Mouse (Mus musculus) lung, postnatal 0 days (tissue): Measurements from ENCODE around the gene Iqgap2. TPM values are rescaled to one million over a fixed set of nuclear protein-coding genes. Genes with fewer than 3 reads are reported as not detected.

ENCODE experiments used
- ATAC-seq: fragments of 200-750 bp; cut with Nextera tagmentation; 2 replicates; pipeline ENCODE4 v1.8.0; 2017; ENCODE audit warnings: moderate library complexity
- DNase-seq: peaks from one replicate; pipeline ENCODE4 v3.0.0-alpha.2; 2016; ENCODE audit warnings: low spot score
- H3K27ac ChIP-seq: fragments of 300-500 bp; sonication (generic); 2 replicates; pipeline ENCODE4 v1.5.1; 2014; ENCODE audit warnings: antibody characterized with exemption, mild to moderate bottlenecking, low read length, mixed read lengths
- H3K27me3 ChIP-seq: fragments of 300-500 bp; sonication (generic); replicated peaks from 2 replicates; pipeline ENCODE4 v1.6.1; 2014; ENCODE audit warnings: low read length, mixed read lengths; ENCODE audit not compliant: insufficient read depth
- H3K36me3 ChIP-seq: fragments of 300-500 bp; sonication (generic); 2 replicates; pipeline ENCODE4 v1.6.1; 2014; ENCODE audit warnings: low read length, mixed read lengths; ENCODE audit not compliant: insufficient read depth
- H3K4me1 ChIP-seq: fragments of 300-500 bp; sonication (generic); 2 replicates; pipeline ENCODE4 v1.6.1; 2014; ENCODE audit warnings: antibody characterized with exemption, low read depth, low read length, mixed read lengths; ENCODE audit not compliant: insufficient read depth
- H3K4me2 ChIP-seq: fragments of 300-500 bp; sonication (generic); replicated peaks from 2 replicates; pipeline ENCODE4 v1.6.1; 2014; ENCODE audit warnings: low read depth, mild to moderate bottlenecking, low read length, moderate library complexity, mixed read lengths
- H3K4me3 ChIP-seq: fragments of 300-500 bp; sonication (generic); 2 replicates; pipeline ENCODE4 v1.5.1; 2014; ENCODE audit warnings: low read depth, low read length
- H3K9ac ChIP-seq: fragments of 300-500 bp; sonication (generic); replicated peaks from 2 replicates; pipeline ENCODE4 v1.6.1; 2014; ENCODE audit warnings: low read depth, mild to moderate bottlenecking
- H3K9me3 ChIP-seq: fragments of 300-500 bp; sonication (generic); 2 replicates; pipeline ENCODE4 v1.6.1; 2016; ENCODE audit warnings: low read length, mixed read lengths
- CTCF ChIP-seq: IDR thresholded peaks from 2 replicates; pipeline ENCODE4 v1.5.1; 2016; ENCODE audit warnings: antibody characterized with exemption, mild to moderate bottlenecking
- EP300 ChIP-seq: IDR thresholded peaks from 2 replicates; pipeline ENCODE4 v1.6.1; 2016; ENCODE audit warnings: antibody characterized with exemption, mild to moderate bottlenecking, control low read depth
- WGBS: fragments of 180-500 bp; shearing (Covaris S2); extraction: QIAGEN DNeasy Blood & Tissue Kit; methylation state at CpG from one replicate; pipeline ENCODE4 v1.1.7; 2014; 5-methylcytosine and 5-hydroxymethylcytosine counted together
- polyA plus RNA-seq: library from polyadenylated mRNA; unstranded; fragments of >200 nt; fragmentation: Nextera tagmentation; extraction: Ambion mirVana; gene quantifications from 2 replicates; pipeline ENCODE4 v1.2.1, GENCODE M21; 2015

Gene Iqgap2
- polyA plus RNA-seq, 1 experiment from 2014 or later, result 2.7 TPM

DNA sequence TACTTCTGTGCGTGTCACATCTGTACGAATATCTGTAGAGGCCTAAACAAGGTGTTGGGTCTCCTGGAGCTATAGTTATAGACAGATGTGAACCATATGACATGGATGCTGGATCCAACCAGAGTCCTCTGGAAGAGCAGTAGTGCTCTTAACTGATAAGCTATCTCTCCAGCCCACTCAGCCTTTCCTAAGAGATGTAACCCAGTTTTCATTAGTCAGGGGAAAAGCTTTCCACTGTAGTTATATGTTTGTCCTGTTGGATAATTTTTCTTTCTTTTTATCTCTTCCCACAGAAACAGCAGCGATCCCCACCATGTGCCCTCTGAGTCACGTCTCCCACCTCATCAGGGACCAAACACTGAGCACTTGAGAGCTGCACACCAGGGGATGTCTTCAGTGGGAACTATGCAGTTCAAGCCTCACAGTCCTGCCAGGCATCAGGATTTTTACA, 212.2 kb downstream of the Iqgap2 start:
- ATAC-seq, result no peak; the same call in 1 of the 2 replicates
- Histone ChIP-seq H3K4me1 (no peaks in the 10 kb centered on the region), H3K27ac (no peak overlapping the region), H3K4me2 (no peak overlapping the region), H3K27me3 (no peaks in the 10 kb centered on the region), H3K4me3 (no peak overlapping the region), H3K36me3 (no peaks in the 10 kb centered on the region), H3K9ac (no peak overlapping the region), H3K9me3 (no peaks in the 10 kb centered on the region)
- no peak for TF ChIP-seq EP300
- no peak for TF ChIP-seq CTCF
- 65% methylated on average over 4 of the region's 4 CpGs for WGBS
- DNase-seq, result no peak

DNA sequence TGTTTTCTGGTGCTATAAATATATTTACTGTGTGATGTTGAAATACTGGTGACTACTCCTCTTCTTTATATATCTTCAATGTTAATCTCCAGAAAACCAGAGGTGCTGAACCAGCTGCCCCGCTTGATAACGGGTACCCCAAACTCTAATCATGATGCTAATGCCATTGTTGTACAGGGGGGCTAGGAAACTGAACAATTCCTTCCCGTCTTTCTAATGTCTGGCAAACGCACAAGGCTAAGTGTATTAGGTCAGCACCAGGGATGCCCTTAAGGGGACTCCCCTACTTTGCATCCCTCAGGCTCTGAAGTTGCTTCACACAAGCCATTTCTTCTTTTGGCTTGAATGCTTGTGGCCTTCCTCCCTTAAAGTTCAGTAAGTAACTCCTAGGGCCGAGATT, 212.6 kb downstream of the Iqgap2 start:
- whole genome bisulfite sequencing, result 88% methylated on average over 5 of the region's 5 CpGs
- DNase-seq, result no peak
- TF ChIP-seq CTCF (no peak), EP300 (no peak)

GRCm38 (mm10) chr13:95672372-95672771, 219.3 kb downstream of the Iqgap2 start:
- ATAC-seq (no peak), DNase-seq (no peak)
- no peak overlapping the region for H3K9ac ChIP-seq
- 78% methylated on average over 7 of the region's 7 CpGs for WGBS
- no peak overlapping the region for H3K27ac ChIP-seq
- TF ChIP-seq EP300 (no peak), CTCF (no peak)
- H3K36me3 ChIP-seq, result no peaks in the 10 kb centered on the region
- H3K4me2 ChIP-seq, result no peak overlapping the region
- no peaks in the 10 kb centered on the region for H3K27me3 ChIP-seq
- H3K9me3 ChIP-seq, result no peaks in the 10 kb centered on the region
- no peaks in the 10 kb centered on the region for H3K4me1 ChIP-seq
- H3K4me3 ChIP-seq, result no peak overlapping the region

More for the DNA sequence above, 212.6 kb downstream of the Iqgap2 start:
- Histone ChIP-seq H3K4me3 (no peak overlapping the region), H3K9ac (no peak overlapping the region), H3K27ac (no peak overlapping the region), H3K27me3 (no peaks in the 10 kb centered on the region), H3K36me3 (no peaks in the 10 kb centered on the region), H3K9me3 (no peaks in the 10 kb centered on the region), H3K4me2 (no peak overlapping the region), H3K4me1 (no peaks in the 10 kb centered on the region)
- ATAC-seq, result no peak

DNA sequence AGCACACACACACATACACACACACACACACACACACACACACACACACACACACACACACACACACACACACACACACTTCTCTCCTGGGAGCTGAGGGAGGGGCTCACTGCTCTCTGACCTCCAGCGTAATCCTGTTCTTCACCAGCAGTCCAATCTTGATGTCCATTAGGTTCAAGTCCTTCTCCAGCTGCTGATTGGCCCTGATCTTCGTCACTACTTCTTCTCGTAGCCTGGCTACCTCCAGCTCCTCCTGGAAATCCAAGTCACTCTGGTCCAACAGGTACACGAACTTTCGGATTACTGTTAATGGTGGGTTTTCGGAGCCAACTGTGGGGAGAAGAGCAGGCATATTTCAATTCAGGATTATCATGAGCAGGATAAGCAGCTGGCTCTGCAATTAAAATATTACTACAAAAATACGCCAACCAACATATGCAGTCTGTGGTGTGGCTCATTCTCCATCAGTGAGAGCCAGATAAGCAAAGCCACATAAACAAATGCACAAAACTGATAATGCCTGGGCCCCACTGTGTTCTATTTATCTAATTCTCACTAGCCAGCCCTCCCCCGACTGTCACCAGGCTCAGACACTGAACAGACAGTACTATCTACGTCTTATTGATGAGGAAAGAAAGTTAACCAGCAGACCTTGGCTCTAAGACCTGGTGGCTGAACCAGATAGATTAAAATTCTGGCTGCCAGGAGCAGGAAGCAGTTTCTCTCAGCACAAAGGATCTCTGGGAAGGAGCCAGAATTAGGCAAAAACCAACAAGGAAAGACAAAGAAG, 220.4 kb downstream of the Iqgap2 start:
- TF ChIP-seq EP300 (no peak), CTCF (no peak)
- ATAC-seq (peak; percentile 33), DNase-seq (peak; percentile 32)
- Histone ChIP-seq H3K27ac (no peak overlapping the region), H3K9ac (no peak overlapping the region), H3K27me3 (no peaks in the 10 kb centered on the region), H3K4me2 (no peak overlapping the region), H3K4me3 (no peak overlapping the region), H3K9me3 (no peaks in the 10 kb centered on the region), H3K36me3 (no peaks in the 10 kb centered on the region), H3K4me1 (no peaks in the 10 kb centered on the region)
- 61% methylated on average over 9 of the region's 9 CpGs for WGBS

DNA sequence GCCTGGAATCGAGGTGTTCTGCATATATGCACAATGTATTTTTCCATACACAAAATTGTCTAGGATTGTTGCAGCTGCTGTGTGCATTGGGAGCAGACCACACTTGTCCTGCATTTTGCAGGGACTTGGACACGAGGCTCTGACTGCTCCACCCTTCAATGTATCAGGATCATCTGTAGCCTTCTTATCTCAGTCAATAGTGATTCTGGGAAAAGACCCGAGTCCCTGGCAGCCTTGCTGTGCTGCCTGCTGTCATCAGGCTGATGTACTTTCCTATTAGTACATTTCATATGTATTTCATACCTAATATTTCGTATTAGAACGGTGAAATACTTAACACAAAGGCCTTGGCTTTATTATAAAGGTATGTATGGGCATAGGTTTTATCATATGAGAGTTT, 221.2 kb downstream of the Iqgap2 start:
- Histone ChIP-seq H3K4me1 (no peaks in the 10 kb centered on the region), H3K27ac (no peak overlapping the region), H3K9ac (no peak overlapping the region), H3K36me3 (no peaks in the 10 kb centered on the region), H3K4me2 (no peak overlapping the region), H3K9me3 (no peaks in the 10 kb centered on the region), H3K27me3 (no peaks in the 10 kb centered on the region), H3K4me3 (no peak overlapping the region)
- ATAC-seq (no peak), DNase-seq (no peak)
- no peak for TF ChIP-seq CTCF
- TF ChIP-seq EP300, result no peak
- WGBS, result 82% methylated on average over 5 of the region's 5 CpGs

GRCm38 (mm10) chr13:95667260-95667659, 224.5 kb downstream of the Iqgap2 start:
- H3K4me2 ChIP-seq, result no peak overlapping the region
- peak; percentile 43; the same call in 1 of the 2 replicates for ATAC-seq
- peak; percentile 70 for TF ChIP-seq CTCF
- no peak for TF ChIP-seq EP300
- no peak overlapping the region for H3K4me3 ChIP-seq
- H3K36me3 ChIP-seq, result no peaks in the 10 kb centered on the region
- H3K4me1 ChIP-seq, result no peaks in the 10 kb centered on the region
- 15% methylated on average over 7 of the region's 7 CpGs for WGBS
- no peaks in the 10 kb centered on the region for H3K27me3 ChIP-seq
- H3K27ac ChIP-seq, result no peak overlapping the region
- DNase-seq, result peak; percentile 68
- H3K9me3 ChIP-seq, result no peaks in the 10 kb centered on the region
- H3K9ac ChIP-seq, result no peak overlapping the region
